Mouse (Mus musculus): Measurements from ENCODE around the gene Ewsr1. TPM values are rescaled to one million over a fixed set of nuclear protein-coding genes. Genes with fewer than 3 reads are reported as not detected.

Gene Ewsr1
- 271 and 355 TPM in 2 replicates for total RNA-seq (2014; rRNA removed)
- 362 and 390 TPM in 2 replicates for polyA plus RNA-seq (2015; fragmentation: Nextera tagmentation; extraction: Ambion mirVana)

- peak within 1 kb of the TSS; percentile 93 for H3K4me3 ChIP-seq (ENCODE audit: low read depth, low read length)
- peak within 1 kb of the TSS; percentile 98 for H3K27ac ChIP-seq (ENCODE audit: low read depth, low read length)
- H3K27me3 ChIP-seq (ENCODE audit: insufficient read depth, low read length) = no peaks in the 10 kb centered on the region
- 2% methylated on average over 90 of the region's 92 CpGs for WGBS
- no peaks in the 10 kb centered on the region for H3K9me3 ChIP-seq (ENCODE audit: low read length)
- peak within 1 kb of the TSS; percentile 91 for H3K9ac ChIP-seq
- peak; percentile 99 for DNase-seq
- peak; percentile 93 for ATAC-seq
- H3K4me2 ChIP-seq (ENCODE audit: low read depth) = peak within 1 kb of the TSS; percentile 75
- H3K4me1 ChIP-seq (ENCODE audit: insufficient read depth) = peaks cover 16% of the 10 kb centered on the region; the same call in 1 of the 2 replicates
- H3K36me3 ChIP-seq (ENCODE audit: insufficient read depth) = no peaks in the 10 kb centered on the region
- TF ChIP-seq CTCF (IDR thresholded peaks at IDR 0.05; ENCODE audit: low read depth) = no peak
Observed at GRCm38 (mm10) chr11:5098736-5099542, at the start of gene Ewsr1, which contains the start of gene Rhbdd3. TSS of gene Ewsr1 (minus strand) at chr11:5099266. TSS of gene Rhbdd3 (plus strand) at chr11:5098926.

DNA sequence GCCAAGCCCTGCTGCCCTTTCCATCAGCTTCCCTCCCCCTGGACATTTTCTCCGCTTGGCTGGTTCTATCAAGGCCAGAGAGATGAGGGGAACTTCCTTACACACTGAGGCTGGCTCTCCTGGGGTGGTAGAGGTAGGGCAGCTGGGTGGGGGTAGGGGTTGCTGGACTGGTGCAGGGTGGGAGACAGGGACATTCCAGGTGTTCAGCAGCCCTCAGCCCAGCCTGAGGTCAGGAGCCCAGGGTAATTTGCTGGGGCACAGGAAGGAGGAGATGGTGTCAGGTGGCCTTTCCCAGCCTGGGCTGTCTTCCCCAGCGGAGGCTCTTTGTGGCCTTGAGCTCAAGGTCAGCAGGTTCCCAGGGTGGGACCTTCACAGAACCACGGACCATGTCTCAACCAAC lies 46.5 kb upstream of the Ewsr1 start:
- H3K27me3 ChIP-seq (ENCODE audit: insufficient read depth, low read length) = no peaks in the 10 kb centered on the region
- no peak overlapping the region for H3K4me2 ChIP-seq (ENCODE audit: low read depth)
- H3K36me3 ChIP-seq (ENCODE audit: insufficient read depth) = no peaks in the 10 kb centered on the region
- H3K4me1 ChIP-seq (ENCODE audit: insufficient read depth) = no peaks in the 10 kb centered on the region
- H3K9ac ChIP-seq = no peak overlapping the region
- 83% methylated on average over 3 of the region's 3 CpGs for WGBS
- no peak overlapping the region for H3K27ac ChIP-seq (ENCODE audit: low read depth, low read length)
- H3K9me3 ChIP-seq (ENCODE audit: low read length) = no peaks in the 10 kb centered on the region
- H3K4me3 ChIP-seq (ENCODE audit: low read depth, low read length) = no peak overlapping the region
- DNase-seq = no peak
- no peak for ATAC-seq
- TF ChIP-seq CTCF (IDR thresholded peaks at IDR 0.05; ENCODE audit: low read depth) = no peak

DNA sequence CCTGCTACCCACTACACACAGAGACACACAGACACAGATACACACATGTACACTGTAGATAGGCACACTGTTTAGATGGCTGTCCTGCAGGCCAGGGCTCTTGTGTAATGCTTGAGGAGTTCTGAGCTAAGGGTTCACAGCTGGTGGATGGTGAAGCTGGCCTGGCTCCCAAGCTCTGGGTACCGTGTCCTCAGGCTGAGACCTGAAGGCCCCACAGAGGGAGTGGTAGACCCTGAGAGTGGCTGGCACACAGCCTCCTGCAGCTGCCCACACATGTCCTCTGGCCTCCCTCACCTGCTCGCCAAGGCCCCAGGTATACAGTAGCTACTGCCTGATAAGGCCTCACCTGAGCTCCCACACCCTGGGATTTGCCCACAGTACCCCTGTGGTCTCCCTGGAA lies 42.9 kb upstream of the Ewsr1 start:
- Histone ChIP-seq H3K4me2 (ENCODE audit: low read depth) (no peak overlapping the region), H3K9me3 (ENCODE audit: low read length) (no peaks in the 10 kb centered on the region), H3K36me3 (ENCODE audit: insufficient read depth) (no peaks in the 10 kb centered on the region), H3K27me3 (ENCODE audit: insufficient read depth, low read length) (no peaks in the 10 kb centered on the region), H3K4me1 (ENCODE audit: insufficient read depth) (no peaks in the 10 kb centered on the region), H3K27ac (ENCODE audit: low read depth, low read length) (no peak overlapping the region), H3K9ac (no peak overlapping the region), H3K4me3 (ENCODE audit: low read depth, low read length) (no peak overlapping the region)
- DNase-seq (no peak), ATAC-seq (no peak)
- TF ChIP-seq CTCF (IDR thresholded peaks at IDR 0.05; ENCODE audit: low read depth) = no peak
- WGBS = 90% methylated on average over 2 of the region's 2 CpGs

DNA sequence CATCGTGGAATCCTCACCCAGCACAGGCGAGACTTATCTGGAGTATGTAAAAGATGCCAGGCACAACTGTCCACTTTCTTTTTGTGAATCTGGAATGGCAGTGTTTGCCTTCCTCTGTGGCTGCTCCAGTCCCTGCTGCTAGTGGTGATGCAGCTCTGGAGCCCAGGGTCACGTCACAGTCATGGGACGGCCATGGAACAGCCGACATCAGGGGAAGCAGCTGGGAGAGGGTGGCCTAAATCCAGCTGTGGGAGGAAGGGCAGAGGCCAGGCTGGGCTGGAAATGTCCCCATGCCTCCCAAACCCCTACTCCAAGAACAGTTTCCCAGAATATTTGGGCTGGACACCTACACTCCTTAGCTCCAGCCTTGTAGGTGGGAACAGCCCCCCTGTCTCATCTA lies 42.2 kb upstream of the Ewsr1 start:
- H3K9me3 ChIP-seq (ENCODE audit: low read length) = no peaks in the 10 kb centered on the region
- no peak overlapping the region for H3K9ac ChIP-seq
- ATAC-seq = no peak
- H3K4me1 ChIP-seq (ENCODE audit: insufficient read depth) = no peaks in the 10 kb centered on the region
- no peaks in the 10 kb centered on the region for H3K36me3 ChIP-seq (ENCODE audit: insufficient read depth)
- H3K4me3 ChIP-seq (ENCODE audit: low read depth, low read length) = no peak overlapping the region
- H3K27me3 ChIP-seq (ENCODE audit: insufficient read depth, low read length) = no peaks in the 10 kb centered on the region
- WGBS = 87% methylated on average over 5 of the region's 5 CpGs
- no peak for TF ChIP-seq CTCF (IDR thresholded peaks at IDR 0.05; ENCODE audit: low read depth)
- no peak overlapping the region for H3K27ac ChIP-seq (ENCODE audit: low read depth, low read length)
- no peak overlapping the region for H3K4me2 ChIP-seq (ENCODE audit: low read depth)
- DNase-seq = no peak

- no peak for TF ChIP-seq CTCF (IDR thresholded peaks at IDR 0.05; ENCODE audit: low read depth)
- no peak for DNase-seq
- 46% methylated on average over 8 of the region's 8 CpGs for WGBS
Observed at GRCm38 (mm10) chr11:5140619-5141018, 41.6 kb upstream of the Ewsr1 start.

DNA sequence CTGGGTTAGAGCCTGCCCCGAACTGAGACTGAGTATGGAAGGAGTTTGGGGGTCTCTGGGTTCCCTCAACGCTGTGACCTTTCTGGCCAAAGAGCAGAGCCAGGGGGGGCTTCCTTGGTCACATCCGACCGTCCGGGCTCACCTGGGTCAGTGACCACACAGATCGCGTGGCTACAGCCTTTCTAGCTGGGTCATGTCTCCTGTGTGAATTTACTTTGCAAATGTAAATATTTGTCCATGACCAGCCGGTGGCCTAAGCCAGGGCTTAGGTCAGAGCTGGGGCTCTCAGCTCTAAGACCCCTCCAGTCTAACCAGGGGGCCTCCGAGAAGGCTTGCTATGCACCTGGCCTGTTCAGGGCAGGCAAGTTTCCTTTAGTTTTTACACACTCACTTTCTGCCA lies 40.3 kb upstream of the Ewsr1 start:
- DNase-seq = no peak
- no peak for TF ChIP-seq CTCF (IDR thresholded peaks at IDR 0.05; ENCODE audit: low read depth)
- 91% methylated on average over 9 of the region's 9 CpGs for WGBS

More at GRCm38 (mm10) chr11:5140619-5141018, 41.6 kb upstream of the Ewsr1 start:
- Histone ChIP-seq H3K4me3 (ENCODE audit: low read depth, low read length) (no peak overlapping the region), H3K36me3 (ENCODE audit: insufficient read depth) (no peaks in the 10 kb centered on the region), H3K9ac (no peak overlapping the region), H3K9me3 (ENCODE audit: low read length) (no peaks in the 10 kb centered on the region), H3K4me1 (ENCODE audit: insufficient read depth) (no peaks in the 10 kb centered on the region), H3K4me2 (ENCODE audit: low read depth) (no peak overlapping the region), H3K27me3 (ENCODE audit: insufficient read depth, low read length) (no peaks in the 10 kb centered on the region), H3K27ac (ENCODE audit: low read depth, low read length) (no peak overlapping the region)
- no peak for ATAC-seq

GRCm38 (mm10) chr11:5138642-5139041 lies 39.6 kb upstream of the Ewsr1 start:
- Histone ChIP-seq H3K9ac (no peak overlapping the region), H3K27ac (ENCODE audit: low read depth, low read length) (no peak overlapping the region), H3K27me3 (ENCODE audit: insufficient read depth, low read length) (no peaks in the 10 kb centered on the region), H3K4me1 (ENCODE audit: insufficient read depth) (no peaks in the 10 kb centered on the region), H3K9me3 (ENCODE audit: low read length) (no peaks in the 10 kb centered on the region), H3K4me2 (ENCODE audit: low read depth) (no peak overlapping the region), H3K4me3 (ENCODE audit: low read depth, low read length) (no peak overlapping the region), H3K36me3 (ENCODE audit: insufficient read depth) (no peaks in the 10 kb centered on the region)
- no peak for TF ChIP-seq CTCF (IDR thresholded peaks at IDR 0.05; ENCODE audit: low read depth)
- DNase-seq (no peak), ATAC-seq (no peak)
- 93% methylated on average over 2 of the region's 2 CpGs for WGBS

More for the DNA sequence above, 40.3 kb upstream of the Ewsr1 start:
- Histone ChIP-seq H3K4me2 (ENCODE audit: low read depth) (no peak overlapping the region), H3K9me3 (ENCODE audit: low read length) (no peaks in the 10 kb centered on the region), H3K36me3 (ENCODE audit: insufficient read depth) (no peaks in the 10 kb centered on the region), H3K4me1 (ENCODE audit: insufficient read depth) (no peaks in the 10 kb centered on the region), H3K27me3 (ENCODE audit: insufficient read depth, low read length) (no peaks in the 10 kb centered on the region), H3K4me3 (ENCODE audit: low read depth, low read length) (no peak overlapping the region), H3K9ac (no peak overlapping the region), H3K27ac (ENCODE audit: low read depth, low read length) (no peak overlapping the region)
- ATAC-seq = no peak
